Mouse (Mus musculus): ENCODE data around the gene Mb.

DNA sequence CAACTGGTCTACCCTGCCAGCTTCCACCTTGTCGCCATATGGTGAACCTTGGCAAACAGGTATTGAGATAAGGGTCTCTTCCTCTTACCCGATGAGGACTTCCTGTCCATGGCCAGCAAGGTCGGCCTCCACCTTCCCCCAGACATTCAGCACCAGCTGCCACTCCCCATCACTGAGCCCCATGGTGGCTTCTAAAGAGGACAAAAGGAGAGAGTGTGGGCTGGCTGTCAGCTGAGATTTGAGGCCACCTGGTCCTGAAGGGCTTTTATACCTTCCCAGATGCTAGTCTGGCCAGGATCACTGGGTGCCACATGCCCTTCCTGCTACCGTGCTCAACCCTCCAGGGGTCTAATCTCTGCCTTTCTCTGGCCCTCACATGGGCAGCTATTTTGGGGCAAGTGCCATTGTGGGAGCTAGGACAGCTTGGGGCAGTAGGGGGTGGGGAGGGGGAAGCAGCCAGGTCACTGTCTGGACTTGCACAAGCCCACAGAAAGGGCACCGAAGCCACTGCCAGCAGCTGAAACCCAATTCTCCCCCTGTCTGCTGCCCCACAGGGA lies 28.0 kb downstream of the Mb start:
- no peak for TF ChIP-seq POLR2A (IDR thresholded peaks at IDR 0.05; ENCODE audit: borderline replicate concordance, control insufficient read depth, low read depth, low read length)
- TF ChIP-seq CTCF (IDR thresholded peaks at IDR 0.05; ENCODE audit: control insufficient read depth, insufficient read depth, low read length), result no peak
